Mouse (Mus musculus): ENCODE measurements around the gene Smtn.

Smtn gene

DNA sequence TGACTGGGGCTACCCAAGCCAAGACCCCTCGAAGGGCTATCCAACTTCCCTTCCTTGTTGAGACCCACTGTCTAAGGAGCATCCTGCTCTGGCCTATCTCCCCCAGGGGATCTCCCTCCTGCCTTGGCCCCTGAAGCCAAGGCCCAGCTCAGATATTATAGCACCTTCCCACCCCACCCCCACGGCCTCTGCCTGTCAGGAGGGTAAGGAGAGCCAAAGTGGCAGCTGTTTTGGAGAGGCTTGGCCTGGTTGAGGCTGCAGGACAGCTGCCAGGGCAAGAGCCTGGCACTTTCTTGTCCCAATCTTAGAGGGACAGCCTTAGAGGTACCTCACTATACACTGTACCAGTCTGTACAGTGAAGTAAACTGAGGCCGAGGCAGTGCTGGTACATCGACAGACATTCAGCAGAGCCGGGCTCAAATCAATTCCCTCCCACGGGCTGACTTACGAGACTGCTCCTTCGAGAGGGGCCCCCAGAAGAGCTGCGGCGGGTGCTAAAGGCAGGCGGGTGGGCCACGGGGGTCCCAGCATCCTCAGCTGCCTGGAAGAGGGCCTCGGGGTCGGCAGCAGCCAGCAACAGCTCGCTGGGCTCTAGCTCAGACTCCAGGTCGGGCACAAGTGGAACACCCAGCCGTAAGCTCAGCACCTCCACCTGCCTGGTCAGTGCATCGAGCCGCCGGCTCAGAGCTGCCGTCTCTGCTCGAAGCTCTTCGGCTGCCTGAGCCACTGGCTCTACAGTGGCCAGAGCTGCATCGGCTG lies 13.3 kb downstream of the Smtn start:
- DNase-seq (ENCODE audit: low spot score): no peak

DNA sequence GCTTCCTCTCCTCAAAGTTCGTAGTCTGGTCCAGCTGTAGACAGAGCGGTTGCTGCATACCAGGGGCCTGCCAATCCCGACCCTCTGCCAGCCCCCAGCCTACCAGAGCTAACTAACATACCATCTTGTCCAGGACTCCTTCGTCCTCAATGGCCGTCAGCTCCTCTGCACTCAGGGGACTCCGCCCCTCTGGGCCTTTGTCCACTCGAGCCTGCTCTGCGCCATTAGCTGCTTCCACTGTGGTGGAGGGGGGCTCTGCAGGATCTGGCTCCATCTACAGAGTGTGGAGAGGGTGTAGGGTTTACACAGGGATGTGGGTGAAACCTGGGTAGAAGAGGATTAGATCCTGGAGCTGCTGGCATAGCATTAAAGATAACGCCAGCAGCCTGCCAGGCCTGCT lies 14.2 kb downstream of the Smtn start:
- no peak for DNase-seq (ENCODE audit: low spot score)

DNA sequence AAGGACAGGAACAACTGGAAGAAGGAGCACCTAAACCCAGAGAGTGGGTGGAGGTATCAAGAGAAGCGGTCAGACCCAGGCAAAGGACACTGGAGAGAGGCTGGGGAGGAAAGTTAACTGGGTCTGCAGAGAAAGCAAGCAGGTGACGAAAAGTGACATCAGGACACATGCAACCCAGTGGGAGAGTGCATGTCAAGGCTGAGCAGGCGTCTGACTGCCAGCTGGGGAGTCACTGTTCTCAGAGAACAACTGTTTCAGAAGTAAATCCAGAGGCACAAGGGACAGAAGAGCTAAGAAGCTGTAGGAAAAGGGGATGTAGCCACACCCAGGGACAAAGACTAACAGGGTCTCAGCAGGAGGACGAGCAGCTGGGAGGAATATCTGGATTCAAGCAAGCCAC lies 14.9 kb downstream of the Smtn start:
- DNase-seq (ENCODE audit: low spot score): no peak

GRCm38 (mm10) chr11:3523840-3524582 lies 16.4 kb downstream of the Smtn start:
- DNase-seq (ENCODE audit: low spot score): no peak

GRCm38 (mm10) chr11:3522285-3523000 lies 18.0 kb downstream of the Smtn start:
- no peak for DNase-seq (ENCODE audit: low spot score)

GRCm38 (mm10) chr11:3521339-3522224 lies 18.8 kb downstream of the Smtn start:
- DNase-seq (ENCODE audit: low spot score): no peak

DNA sequence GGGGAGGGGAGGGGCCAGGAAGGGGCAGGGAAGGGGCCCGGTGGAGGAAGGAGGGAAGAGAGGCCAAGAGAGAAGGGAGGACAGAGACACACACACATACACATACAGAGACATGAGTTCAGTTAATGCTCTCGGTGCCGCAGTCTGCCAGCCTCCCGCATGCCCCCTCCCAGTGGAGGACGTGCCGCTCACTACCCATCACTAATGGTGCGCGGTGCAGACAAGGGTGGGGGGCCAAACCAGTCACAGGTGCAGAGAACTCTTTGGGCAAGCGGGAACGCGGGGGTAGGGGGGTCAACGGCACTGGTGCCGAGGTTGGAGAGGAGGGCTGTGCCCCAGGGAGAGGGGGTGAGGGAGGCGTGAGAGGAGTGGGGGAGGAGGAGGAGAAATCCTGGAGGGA lies 19.5 kb downstream of the Smtn start:
- DNase-seq (ENCODE audit: low spot score): no peak

GRCm38 (mm10) chr11:3519756-3520398 lies 20.5 kb downstream of the Smtn start:
- DNase-seq (ENCODE audit: low spot score): no peak

GRCm38 (mm10) chr11:3519051-3519726 lies 21.2 kb downstream of the Smtn start:
- DNase-seq (ENCODE audit: low spot score): no peak

DNA sequence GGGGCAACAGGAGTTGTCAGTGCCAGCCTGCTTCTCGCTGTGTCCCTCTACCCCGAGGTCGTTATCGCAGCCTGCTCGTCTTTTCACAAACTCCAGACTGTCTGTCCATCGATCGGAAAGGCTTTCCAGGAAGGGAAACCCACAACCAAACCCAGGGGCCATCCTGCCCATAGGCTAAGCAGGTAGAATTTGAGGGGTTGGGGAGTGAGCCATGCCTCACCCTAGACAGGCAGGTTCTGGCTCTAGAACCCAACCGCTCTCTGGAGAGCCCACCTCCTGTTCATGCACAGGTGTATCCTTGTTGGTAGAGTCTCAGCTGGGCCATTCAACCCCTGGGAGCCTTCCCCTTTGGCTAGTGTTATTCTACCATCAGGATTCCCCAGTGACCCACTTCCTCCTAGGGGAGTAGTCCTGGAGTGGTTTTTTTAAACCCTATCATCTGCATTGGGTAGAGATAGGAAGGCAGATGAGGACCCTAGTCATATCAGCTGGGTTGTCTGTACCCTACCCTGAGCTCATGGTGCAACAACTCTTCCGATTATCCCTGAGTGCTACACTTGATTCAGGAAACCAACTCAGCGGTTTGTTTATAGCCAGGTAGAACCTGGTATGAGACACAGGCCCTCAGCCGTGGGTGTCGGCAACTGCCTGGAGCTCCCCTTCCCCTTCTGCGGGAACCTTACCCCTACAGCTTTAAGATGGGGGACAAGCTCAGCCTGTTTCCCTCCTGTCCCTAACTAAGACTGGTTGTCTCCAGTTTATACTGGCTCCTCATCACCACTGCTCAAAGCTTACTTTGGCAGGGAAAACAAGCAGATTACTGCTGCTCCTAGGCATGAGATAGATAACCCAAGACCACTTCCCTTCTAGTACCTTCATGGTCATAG lies 22.3 kb downstream of the Smtn start:
- DNase-seq (ENCODE audit: low spot score): peak; percentile 48

GRCm38 (mm10) chr11:3516859-3517845 lies 23.3 kb downstream of the Smtn start:
- DNase-seq (ENCODE audit: low spot score): peak; percentile 53

DNA sequence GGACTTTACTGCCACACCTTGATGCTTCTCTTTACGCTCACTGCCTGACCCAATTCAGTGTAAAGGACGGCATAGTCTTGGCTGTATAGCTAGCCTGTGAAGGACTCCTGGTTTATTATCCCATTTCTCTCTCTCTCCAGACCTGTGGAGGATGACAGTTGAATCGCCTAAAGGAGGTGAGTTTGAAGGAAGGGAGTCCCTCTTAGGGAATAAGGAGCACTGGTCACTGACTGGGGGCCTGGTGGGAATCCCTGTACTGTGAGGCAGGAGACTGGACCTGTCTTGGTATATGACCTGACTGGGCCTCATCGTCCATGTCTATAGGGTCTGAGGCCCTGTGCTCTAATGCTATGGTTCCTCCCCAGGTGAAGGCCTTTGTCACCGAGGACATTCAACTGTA lies 24.3 kb downstream of the Smtn start:
- no peak for DNase-seq (ENCODE audit: low spot score)

GRCm38 (mm10) chr11:3515637-3516036 lies 24.8 kb downstream of the Smtn start:
- DNase-seq (ENCODE audit: low spot score): no peak

DNA sequence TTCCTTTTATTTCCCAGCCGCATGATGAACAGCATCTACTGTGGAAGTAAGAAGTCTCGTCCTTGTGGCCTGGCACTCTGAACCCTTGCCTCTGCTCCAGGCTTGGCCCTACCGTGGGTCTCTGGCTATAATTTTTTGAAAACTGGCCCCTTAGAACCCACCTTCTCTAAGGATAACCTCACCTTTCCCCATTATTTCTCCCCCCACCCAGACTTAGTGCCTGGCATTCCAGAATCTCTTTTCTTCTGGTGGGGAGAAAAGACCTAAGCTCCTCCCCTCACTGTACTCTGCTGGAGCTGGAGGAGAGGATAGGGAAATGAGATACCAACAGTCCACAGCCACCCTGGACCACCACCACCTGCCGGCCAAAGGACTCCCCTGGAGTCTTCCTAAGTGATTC lies 25.2 kb downstream of the Smtn start:
- no peak for DNase-seq (ENCODE audit: low spot score)

- peak; percentile 87 for DNase-seq (ENCODE audit: low spot score)
Observed at GRCm38 (mm10) chr11:3514529-3515054, 25.8 kb downstream of the Smtn start, which contains the start of gene Selenom. Gene Selenom (plus strand): TSS chr11:3514684.

DNA sequence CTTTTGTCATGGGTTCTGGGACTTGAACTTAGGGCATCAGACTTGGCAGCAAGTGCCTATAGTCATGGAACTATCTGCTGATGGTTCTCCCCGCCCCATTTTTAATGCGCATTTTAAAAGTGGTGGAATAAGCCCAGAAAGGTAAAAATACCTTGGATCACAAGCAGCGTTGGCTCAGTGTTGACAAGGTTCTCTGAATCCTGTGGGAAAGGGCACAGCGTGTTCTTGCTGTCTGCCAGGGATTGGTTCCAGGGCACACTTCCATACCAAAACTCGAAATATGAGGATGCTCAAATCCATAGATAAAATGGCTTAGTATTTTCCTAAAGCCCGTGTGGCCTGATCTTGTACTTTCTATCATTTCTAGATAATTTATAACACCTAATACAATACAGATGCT lies 27.1 kb downstream of the Smtn start:
- no peak for DNase-seq (ENCODE audit: low spot score)

DNA sequence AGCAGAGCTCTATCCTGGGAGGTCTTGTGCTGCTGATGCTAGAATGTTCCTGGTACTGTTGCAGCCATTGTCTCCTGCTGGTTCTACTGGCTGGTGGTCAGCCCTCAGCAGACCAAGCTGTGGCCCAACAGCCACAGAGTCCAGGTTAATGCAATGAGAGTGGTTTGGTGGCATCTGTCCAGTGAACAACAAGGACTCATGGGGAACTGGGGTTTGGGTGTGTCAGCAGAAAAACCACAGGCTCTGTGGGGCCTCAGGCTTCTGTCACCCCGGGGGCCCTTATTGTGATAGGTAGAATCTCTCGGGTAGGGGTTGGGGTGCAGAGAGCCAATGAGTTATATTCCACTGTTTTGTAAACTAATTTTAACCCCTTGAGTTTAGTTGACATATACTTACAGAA lies 30.1 kb downstream of the Smtn start:
- no peak for DNase-seq (ENCODE audit: low spot score)
